17 mouse cellular contexts compared by ENCODE assay signal in genomic region chr1:137213717-137214116, GRCm38 (mm10).
"Had no signal": no experiment of that assay in that cellular context is flagged by ENCODE, and none has a peak within 500 bp of the region (broad histone marks: within the 10 kb centered on the region; RNA-seq: fewer than 3 reads in every experiment).

No protein-coding gene starts in this region.

- H3K9me3 ChIP-seq: lung, embryonic 15.5 days; midbrain, embryonic 13.5 days; midbrain, embryonic 15.5 days; neural tube, embryonic 12.5 days; stomach, embryonic 15.5 days had no signal

- H3K27me3 ChIP-seq: lung, embryonic 15.5 days; midbrain, embryonic 13.5 days; midbrain, embryonic 15.5 days; neural tube, embryonic 12.5 days; stomach, embryonic 15.5 days had no signal

- H3K36me3 ChIP-seq: lung, embryonic 15.5 days; midbrain, embryonic 13.5 days; midbrain, embryonic 15.5 days; neural tube, embryonic 12.5 days; stomach, embryonic 15.5 days had no signal

- H3K27ac ChIP-seq: lung, embryonic 15.5 days; macrophage; midbrain, embryonic 13.5 days; midbrain, embryonic 15.5 days; neural tube, embryonic 12.5 days; stomach, embryonic 15.5 days; stomach, postnatal 0 days had no signal

- H3K4me2 ChIP-seq: lung, embryonic 15.5 days; midbrain, embryonic 11.5 days; midbrain, embryonic 13.5 days; midbrain, embryonic 15.5 days; neural tube, embryonic 12.5 days; stomach, embryonic 15.5 days had no signal

- H3K4me3 ChIP-seq: lung, embryonic 15.5 days; megakaryocyte, embryonic 14.5 days; midbrain, embryonic 13.5 days; midbrain, embryonic 15.5 days; neural tube, embryonic 12.5 days; stomach, embryonic 15.5 days had no signal

- H3K4me1 ChIP-seq: lung, embryonic 15.5 days; midbrain, embryonic 13.5 days; midbrain, embryonic 15.5 days; neural tube, embryonic 12.5 days; stomach, embryonic 15.5 days had no signal

- DNase-seq: lung, adult 2 months; lung, postnatal 14 days; lung, postnatal 36 days; right cerebral cortex, postnatal 14 days; thymus, adult 18-20 months; thymus, postnatal 14 days; thymus, postnatal 36 days had no signal

- ATAC-seq: lung, postnatal 0 days; midbrain, embryonic 13.5 days; midbrain, embryonic 15.5 days had no signal

- H3K9ac ChIP-seq: lung, embryonic 15.5 days; midbrain, embryonic 13.5 days; midbrain, embryonic 15.5 days; neural tube, embryonic 12.5 days; stomach, embryonic 15.5 days had no signal
